Mouse (Mus musculus) embryonic stem cell, embryonic (primary cell): ENCODE data around the gene Atcay.

Experiments
- CTCF ChIA-PET, 4 experiments: fragments of 300-600 bp in 2 of 4; fragments of 350-600 bp in 2 of 4; sonication (Branson Sonifier 250); formaldehyde crosslinking; loops; one replicate each; lab custom pipeline; 2022; ENCODE audit warnings: inconsistent platforms in 2 of 4; lab: Charles Lee
- POLR2A ChIA-PET, 4 experiments: fragments of 300-600 bp in 2 of 4; fragments of 350-600 bp in 2 of 4; sonication (Branson Sonifier 250); formaldehyde crosslinking; loops; one replicate each; lab custom pipeline; 2022; ENCODE audit warnings: antibody characterized with exemption in 4 of 4, inconsistent platforms in 1 of 4; lab: Charles Lee

The Atcay gene

DNA sequence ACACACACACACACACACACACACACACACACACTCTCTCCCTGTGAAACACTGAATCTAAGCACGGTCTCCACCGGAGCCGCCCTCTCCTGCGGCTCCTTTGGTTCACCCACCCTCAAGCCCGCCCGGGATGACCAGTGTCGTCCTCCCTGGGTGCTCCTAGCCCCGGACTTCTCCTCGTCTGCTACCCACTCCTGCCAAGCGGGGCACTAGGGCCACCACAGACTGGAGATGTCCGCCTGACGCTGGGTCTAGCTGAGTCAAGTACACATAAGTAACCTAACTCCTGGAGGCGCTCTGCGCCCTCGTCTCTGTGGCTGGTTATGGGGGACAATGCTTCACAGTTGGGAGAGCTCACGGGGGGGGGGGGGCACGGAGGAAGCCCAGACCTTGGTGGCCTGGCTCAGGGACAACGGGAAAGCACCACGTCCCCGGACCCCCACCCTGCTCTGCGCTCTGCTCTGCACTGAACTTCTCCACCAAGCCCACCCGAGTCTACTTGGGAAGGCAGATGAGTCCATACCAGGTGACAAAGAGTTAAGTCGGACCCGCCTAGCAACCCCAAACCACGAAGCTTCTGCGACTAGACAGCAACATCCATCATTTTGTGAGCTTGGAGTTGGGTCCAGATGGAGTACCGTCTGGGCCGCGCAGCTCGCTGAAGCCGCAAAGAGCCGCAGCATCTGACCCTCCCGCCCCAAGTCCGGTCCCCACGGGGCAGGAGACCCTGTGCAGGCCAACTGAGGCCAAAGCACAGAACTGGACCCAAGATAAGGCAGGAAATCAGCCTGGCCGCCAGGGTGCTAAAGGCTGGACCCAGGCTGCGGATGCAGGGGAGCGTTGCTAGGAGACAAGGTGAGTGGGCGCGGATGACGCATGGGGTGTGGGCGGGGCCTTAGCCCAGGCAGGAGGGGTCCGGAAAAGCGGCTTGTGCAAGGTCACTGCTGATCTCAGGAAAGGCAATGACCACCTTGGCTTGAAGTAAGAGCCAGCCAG lies 22.1 kb upstream of the Atcay start, which contains the start of gene Matk:
Gene Matk, plus strand, starts transcription at position 512 of the 996 bp plus-strand sequence.
- POLR2A ChIA-PET: interaction anchor here (0.6 to 1.8 kb wide), 16 partner anchors 9 to 323 kb away, joined by 3 to 8 read pairs (median 3); partner anchors contain the start of gene Pip5k1c (in 1 of the 4)
- CTCF ChIA-PET: interaction anchor here (0.6 to 1.9 kb wide), 12 partner anchors 8 to 323 kb away, joined by 3 to 10 read pairs (median 3); partner anchors contain the start of gene Gadd45b (in 1 of the 4)

DNA sequence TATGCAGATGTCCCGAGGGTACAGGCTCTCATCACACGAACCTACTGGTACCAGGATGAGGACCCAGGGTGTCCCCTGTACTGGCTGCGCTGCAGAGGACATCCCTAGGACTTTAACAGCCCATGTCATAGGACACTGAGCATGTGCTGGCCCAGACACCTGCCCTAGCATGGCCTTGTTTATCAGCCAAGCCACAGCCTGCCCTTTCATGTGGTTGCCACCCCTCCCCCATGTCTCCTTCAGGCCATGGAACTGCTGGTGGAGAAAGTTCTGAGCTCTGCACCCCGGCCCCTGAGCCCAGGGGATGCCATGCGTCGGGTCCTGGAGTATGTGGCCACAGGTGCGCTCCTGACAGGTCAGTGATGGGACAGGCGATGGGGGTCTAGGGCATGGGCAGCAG lies 18.8 kb upstream of the Atcay start:
- POLR2A ChIA-PET: interaction anchor here in 2 of 4 experiments (1.2 to 1.3 kb wide), 2 partner anchors 15 to 19 kb away, joined by 3 to 4 read pairs; no protein-coding TSS in a partner anchor
- CTCF ChIA-PET: interaction anchor here in 2 of 4 experiments (1.0 to 1.6 kb wide), 5 partner anchors 8 to 43 kb away, joined by 3 to 4 read pairs (median 3); partner anchors contain the start of gene Pip5k1c (in 1 of the 2)

GRCm38 (mm10) chr10:81247804-81248203 lies 17.2 kb upstream of the Atcay start:
- CTCF ChIA-PET: interaction anchor here in 2 of 4 experiments (1.2 to 1.4 kb wide), 2 partner anchors 45 kb away, joined by 3 to 4 read pairs; partner anchors contain the start of gene Pip5k1c (in 2 of the 2)
- POLR2A ChIA-PET: interaction anchor here in 1 of 4 experiments (1.2 to 1.6 kb wide), 3 partner anchors 18 to 55 kb away, joined by 4 read pairs; partner anchors contain the start of genes Apba3 and Mrpl54

GRCm38 (mm10) chr10:81245166-81245565 lies 14.5 kb upstream of the Atcay start:
- CTCF ChIA-PET: interaction anchor here (0.9 to 3.1 kb wide), 18 partner anchors 13 to 306 kb away, joined by 3 to 15 read pairs (median 4); partner anchors contain the start of genes Atcay (in 1 of the 4), Pip5k1c (in 1 of the 4) and Zfr2 (in 1 of the 4)
- POLR2A ChIA-PET: interaction anchor here in 3 of 4 experiments (0.6 to 3.0 kb wide), 8 partner anchors 22 to 149 kb away, joined by 3 to 10 read pairs (median 3); partner anchors contain the start of genes Apba3 (in 1 of the 3), Mrpl54 (in 1 of the 3) and Pip5k1c (in 1 of the 3)

- POLR2A ChIA-PET: interaction anchor here (0.5 to 4.4 kb wide), 19 partner anchors 13 to 134 kb away, joined by 3 to 18 read pairs (median 3); partner anchors contain the start of genes Apba3 (in 2 of the 4), Mrpl54 (in 2 of the 4), Cactin (in 1 of the 4) and Pip5k1c (in 1 of the 4)
These were observed 14.0 kb upstream of the Atcay start for GRCm38 (mm10) chr10:81244595-81244994.

GRCm38 (mm10) chr10:81244146-81244545 lies 13.5 kb upstream of the Atcay start:
- ChIA-PET POLR2A (interaction anchor here (0.5 to 4.4 kb wide), 26 partner anchors 8 to 184 kb away, joined by 3 to 18 read pairs (median 3); partner anchors contain the start of genes Apba3 (in 2 of the 4), Mrpl54 (in 2 of the 4), Cactin (in 1 of the 4) and Matk (in 1 of the 4)), CTCF (interaction anchor here (0.5 to 3.1 kb wide), 65 partner anchors 8 to 492 kb away, joined by 3 to 15 read pairs (median 4); partner anchors contain the start of genes Atcay (in 3 of the 4), Pip5k1c (in 2 of the 4), Apba3 (in 1 of the 4) and Celf5 (in 1 of the 4))

More at GRCm38 (mm10) chr10:81244595-81244994, 14.0 kb upstream of the Atcay start:
- CTCF ChIA-PET: interaction anchor here (0.5 to 3.1 kb wide), 59 partner anchors 8 to 493 kb away, joined by 3 to 15 read pairs (median 4); partner anchors contain the start of genes Atcay (in 2 of the 4), Pip5k1c (in 2 of the 4), Apba3 (in 1 of the 4) and Gipc3 (in 1 of the 4)

- ChIA-PET POLR2A (interaction anchor here (0.6 to 5.1 kb wide), 17 partner anchors 11 to 173 kb away, joined by 3 to 36 read pairs (median 4); partner anchors contain the start of genes Apba3 (in 1 of the 4), Cactin (in 1 of the 4), Matk (in 1 of the 4) and Mrpl54 (in 1 of the 4)), CTCF (interaction anchor here (0.6 to 3.4 kb wide), 29 partner anchors 11 to 436 kb away, joined by 3 to 37 read pairs (median 5); partner anchors contain the start of genes Atcay (in 2 of the 4), Pip5k1c (in 2 of the 4), Cactin (in 1 of the 4) and Fzr1 (in 1 of the 4))
These were observed 11.4 kb upstream of the Atcay start for GRCm38 (mm10) chr10:81242021-81242420.

DNA sequence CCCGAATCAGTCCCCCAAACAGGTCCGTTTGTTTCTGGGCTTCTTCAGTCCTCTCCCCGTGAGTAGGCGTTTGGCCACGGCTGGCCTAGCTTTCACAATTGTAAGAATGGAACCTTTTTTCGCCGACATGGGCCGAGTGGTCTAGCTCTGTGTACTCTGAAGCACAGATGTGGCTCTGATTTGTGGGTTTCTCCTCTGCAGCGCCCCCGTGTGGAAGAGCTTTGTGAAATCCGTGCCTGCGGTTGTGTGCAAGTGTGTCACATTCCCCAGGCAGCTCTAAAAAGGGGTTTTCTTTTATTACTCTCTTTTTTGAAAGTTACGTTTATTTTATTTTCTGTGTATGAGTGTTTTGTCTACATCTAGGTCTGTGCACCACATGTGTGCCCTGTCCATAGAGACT lies 10.2 kb upstream of the Atcay start:
- ChIA-PET POLR2A (interaction anchor here (0.5 to 5.1 kb wide), 22 partner anchors 10 to 395 kb away, joined by 3 to 36 read pairs (median 4); partner anchors contain the start of genes Atcay (in 2 of the 4), Cactin (in 2 of the 4), Pip5k1c (in 2 of the 4) and Apba3 (in 1 of the 4)), CTCF (interaction anchor here (0.6 to 3.4 kb wide), 110 partner anchors 8 to 651 kb away, joined by 3 to 37 read pairs (median 4); partner anchors contain the start of genes Atcay (in 3 of the 4), Cactin (in 3 of the 4), Matk (in 3 of the 4) and Pip5k1c (in 3 of the 4))

- CTCF ChIA-PET: interaction anchor here (0.5 to 3.4 kb wide), 11 partner anchors 9 to 366 kb away, joined by 3 to 37 read pairs (median 4); partner anchors contain the start of genes Atcay (in 1 of the 4) and Pip5k1c (in 1 of the 4)
- POLR2A ChIA-PET: interaction anchor here (0.6 to 5.1 kb wide), 13 partner anchors 7 to 1538 kb away, joined by 3 to 36 read pairs (median 4); partner anchors contain the start of genes Apba3 (in 1 of the 4), Atcay (in 1 of the 4), Eef2 (in 1 of the 4) and Matk (in 1 of the 4)
These were observed 8.0 kb upstream of the Atcay start for GRCm38 (mm10) chr10:81238618-81239017.

GRCm38 (mm10) chr10:81236471-81237268 lies 6.0 kb upstream of the Atcay start:
- ChIA-PET POLR2A (interaction anchor here in 2 of 4 experiments (0.7 to 1.8 kb wide), 6 partner anchors 17 to 137 kb away, joined by 3 to 5 read pairs (median 3); no protein-coding TSS in a partner anchor), CTCF (interaction anchor here in 3 of 4 experiments (0.5 to 2.1 kb wide), 8 partner anchors 8 to 147 kb away, joined by 3 to 7 read pairs (median 4); partner anchors contain the start of genes Hmg20b (in 1 of the 3) and Pip5k1c (in 1 of the 3))

- CTCF ChIA-PET: interaction anchor here in 3 of 4 experiments (0.6 to 1.5 kb wide), 7 partner anchors 9 to 383 kb away, joined by 3 to 6 read pairs (median 3); partner anchors contain the start of gene Pip5k1c (in 1 of the 3)
- POLR2A ChIA-PET: interaction anchor here (0.5 to 2.1 kb wide), 14 partner anchors 10 to 701 kb away, joined by 3 to 6 read pairs (median 4); partner anchors contain the start of genes Pip5k1c (in 2 of the 4), Gadd45b (in 1 of the 4), Lmnb2 (in 1 of the 4) and Map2k2 (in 1 of the 4)
These were observed 3.6 kb upstream of the Atcay start for GRCm38 (mm10) chr10:81234206-81234605.

GRCm38 (mm10) chr10:81233226-81233585 lies 2.6 kb upstream of the Atcay start:
- CTCF ChIA-PET: interaction anchor here in 2 of 4 experiments (0.6 to 1.5 kb wide), 7 partner anchors 8 to 87 kb away, joined by 3 to 4 read pairs (median 3); partner anchors contain the start of genes Cactin (in 1 of the 2), Nmrk2 (in 1 of the 2) and Pip5k1c (in 1 of the 2)
- POLR2A ChIA-PET: interaction anchor here in 3 of 4 experiments (0.6 to 1.5 kb wide), 9 partner anchors 9 to 184 kb away, joined by 3 to 9 read pairs (median 4); partner anchors contain the start of gene Eef2 (in 1 of the 3)

DNA sequence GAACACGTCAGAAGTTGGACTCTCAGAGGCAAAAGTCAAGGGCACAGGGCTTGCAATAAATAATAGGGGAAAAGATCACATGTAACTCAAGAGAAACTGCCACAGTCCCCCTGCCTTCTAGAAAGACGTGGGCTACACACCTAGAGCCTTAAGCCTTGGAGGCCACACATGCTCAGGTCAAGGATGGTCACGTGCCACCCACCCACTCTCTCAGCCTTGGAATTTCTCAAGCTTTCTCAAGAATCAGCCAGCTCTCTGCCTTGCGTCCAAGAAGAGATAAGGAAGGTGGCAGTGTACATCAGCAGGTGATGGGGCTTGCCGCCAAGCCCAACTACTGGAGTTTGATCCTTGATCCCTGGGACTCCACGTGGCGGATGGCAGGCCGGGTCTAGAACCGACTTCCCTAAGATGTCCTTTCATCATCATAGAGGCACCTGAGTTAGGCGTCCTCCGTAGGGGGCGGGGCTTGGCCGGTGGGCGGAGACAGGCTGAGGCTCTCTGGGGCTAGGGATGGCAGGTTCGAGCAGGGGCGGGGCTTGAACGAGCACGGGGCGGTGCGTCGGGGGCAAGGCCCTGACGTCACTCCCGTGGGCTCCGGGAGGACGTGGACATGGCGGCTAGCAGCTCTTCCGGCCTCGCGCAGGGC lies 2.1 kb upstream of the Atcay start, which contains the start of gene Zfr2:
Gene Zfr2, plus strand, starts transcription at position 576 of the 646 bp plus-strand sequence.
- CTCF ChIA-PET: interaction anchor here in 2 of 4 experiments (0.6 to 1.8 kb wide), 8 partner anchors 8 to 88 kb away, joined by 3 to 4 read pairs (median 3); partner anchors contain the start of genes Cactin (in 1 of the 2), Nmrk2 (in 1 of the 2) and Pip5k1c (in 1 of the 2)
- POLR2A ChIA-PET: interaction anchor here in 3 of 4 experiments (0.6 to 1.5 kb wide), 9 partner anchors 9 to 184 kb away, joined by 3 to 9 read pairs (median 4); partner anchors contain the start of gene Eef2 (in 1 of the 3)

DNA sequence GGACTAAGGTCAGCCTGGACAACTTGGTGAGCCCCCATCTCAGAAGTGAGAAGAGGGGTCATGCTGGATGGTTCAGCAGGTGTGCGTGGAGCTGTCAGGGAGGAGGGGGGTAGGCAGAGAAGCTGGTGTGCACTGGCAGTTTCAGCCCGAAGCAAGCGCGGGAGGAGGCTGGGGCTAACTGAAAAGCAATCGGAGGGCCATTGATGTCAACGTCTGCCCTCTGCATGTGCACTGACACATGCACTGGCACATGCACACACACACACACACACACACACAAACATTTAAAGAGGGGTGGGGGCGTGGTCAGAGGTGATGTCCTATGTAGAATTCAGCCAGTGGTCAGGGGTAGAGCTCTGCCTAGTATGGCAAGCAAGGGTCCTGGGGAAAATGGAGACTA lies 803 bp upstream of the Atcay start:
- CTCF ChIA-PET: interaction anchor here (0.5 to 4.2 kb wide), 64 partner anchors 8 to 687 kb away, joined by 3 to 37 read pairs (median 4); partner anchors contain the start of genes Cactin (in 2 of the 4), Map2k2 (in 2 of the 4), Matk (in 1 of the 4) and Nmrk2 (in 1 of the 4)
- POLR2A ChIA-PET: interaction anchor here (0.6 to 2.1 kb wide), 28 partner anchors 8 to 305 kb away, joined by 3 to 9 read pairs (median 3); partner anchors contain the start of genes Cactin (in 2 of the 4), Apba3 (in 1 of the 4), Gadd45b (in 1 of the 4) and Hmg20b (in 1 of the 4)
